Mouse (Mus musculus) layer of hippocampus, adult 9-11 months (tissue): ENCODE data around the gene Ano7.
"Not testable (repeated sequence)": the region's sequence is repeated elsewhere in the genome, so short reads cannot be mapped to it uniquely, and the experiment has no call there.

Experiments
- DNase-seq: peaks from one replicate; pipeline ENCODE4 v3.0.0; 2022

Gene Ano7

GRCm38 (mm10) chr1:93450118-93450517 lies 76.4 kb downstream of the Ano7 start:
- DNase-seq: not testable (repeated sequence)

- no peak for DNase-seq
Measured at GRCm38 (mm10) chr1:93453721-93454255, 80.1 kb downstream of the Ano7 start.
